Mouse (Mus musculus) neural tube, embryonic 12.5 days (tissue): ENCODE results near the gene Nop58. TPM values are rescaled to one million over a fixed set of nuclear protein-coding genes. Genes with fewer than 3 reads are reported as not detected.
"Not testable (repeated sequence)": the region's sequence is repeated elsewhere in the genome, so short reads cannot be mapped to it uniquely, and the experiment has no call there.

Experiments
- ATAC-seq: fragments of 200-750 bp; cut with Nextera tagmentation; 2 replicates; pipeline ENCODE4 v1.8.0; 2017; ENCODE audit warnings: low read depth, mild to moderate bottlenecking, moderate TSS enrichment, moderate library complexity; ENCODE audit not compliant: low FRiP score
- H3K27ac ChIP-seq: fragments of 300-500 bp; sonication (generic); 2 replicates; pipeline ENCODE4 v1.5.1; 2016
- H3K27me3 ChIP-seq: fragments of 300-500 bp; sonication (generic); replicated peaks from 2 replicates; pipeline ENCODE4 v1.6.1; 2016; ENCODE audit warnings: mild to moderate bottlenecking
- H3K36me3 ChIP-seq: fragments of 300-500 bp; sonication (generic); 2 replicates; pipeline ENCODE4 v1.6.1; 2016; ENCODE audit warnings: mild to moderate bottlenecking
- H3K4me1 ChIP-seq: fragments of 300-500 bp; sonication (generic); 2 replicates; pipeline ENCODE4 v1.6.1; 2016
- H3K4me2 ChIP-seq: fragments of 300-500 bp; sonication (generic); replicated peaks from 2 replicates; pipeline ENCODE4 v1.6.1; 2016; ENCODE audit warnings: mild to moderate bottlenecking
- H3K4me3 ChIP-seq: fragments of 300-500 bp; sonication (generic); 2 replicates; pipeline ENCODE4 v1.5.1; 2016
- H3K9ac ChIP-seq: fragments of 300-500 bp; sonication (generic); 2 replicates; pipeline ENCODE4 v1.6.1; 2016; ENCODE audit warnings: mild to moderate bottlenecking
- H3K9me3 ChIP-seq: fragments of 300-500 bp; sonication (generic); 2 replicates; pipeline ENCODE4 v1.6.1; 2016; ENCODE audit warnings: mild to moderate bottlenecking
- WGBS: fragments of 180-500 bp; shearing (Covaris S2); methylation state at CpG from one replicate; pipeline ENCODE4 v1.1.7; 2016; 5-methylcytosine and 5-hydroxymethylcytosine counted together
- polyA plus RNA-seq: library from polyadenylated mRNA; unstranded; fragments of >200 nt; fragmentation: Nextera tagmentation; extraction: Ambion mirVana; gene quantifications from 2 replicates; pipeline ENCODE4 v1.2.1, GENCODE M21; 2016

Gene Nop58
- polyA plus RNA-seq, 1 experiment from 2014 or later, result 211 TPM

- no peak for ATAC-seq
- Histone ChIP-seq H3K27ac (no peak overlapping the region), H3K4me2 (no peak overlapping the region), H3K9me3 (no peaks in the 10 kb centered on the region), H3K27me3 (no peaks in the 10 kb centered on the region), H3K4me3 (no peak overlapping the region), H3K9ac (no peak overlapping the region), H3K36me3 (no peaks in the 10 kb centered on the region), H3K4me1 (no peaks in the 10 kb centered on the region)
- WGBS, result 76% methylated on average over 4 of the region's 4 CpGs
Observed at GRCm38 (mm10) chr1:59730737-59731136, 46.0 kb downstream of the Nop58 start.

GRCm38 (mm10) chr1:59734076-59734475 lies 49.3 kb downstream of the Nop58 start:
- Histone ChIP-seq H3K4me1 (no peaks in the 10 kb centered on the region), H3K9ac (no peak overlapping the region), H3K36me3 (no peaks in the 10 kb centered on the region), H3K27me3 (no peaks in the 10 kb centered on the region), H3K4me3 (no peak overlapping the region), H3K9me3 (no peaks in the 10 kb centered on the region), H3K4me2 (no peak overlapping the region), H3K27ac (no peak overlapping the region)
- no peak for ATAC-seq
- 78% methylated on average over 6 of the region's 6 CpGs for WGBS

GRCm38 (mm10) chr1:59738768-59739414 lies 54.1 kb downstream of the Nop58 start:
- Histone ChIP-seq H3K4me3 (no peak overlapping the region), H3K9me3 (no peaks in the 10 kb centered on the region), H3K27ac (no peak overlapping the region), H3K4me2 (no peak overlapping the region), H3K4me1 (no peaks in the 10 kb centered on the region), H3K27me3 (no peaks in the 10 kb centered on the region), H3K36me3 (no peaks in the 10 kb centered on the region), H3K9ac (no peak overlapping the region)
- WGBS, result 84% methylated on average over 6 of the region's 6 CpGs
- no peak for ATAC-seq

- no peak for ATAC-seq
- Histone ChIP-seq H3K36me3 (no peaks in the 10 kb centered on the region), H3K4me2 (no peak overlapping the region), H3K4me3 (no peak overlapping the region), H3K27ac (no peak overlapping the region), H3K4me1 (no peaks in the 10 kb centered on the region), H3K27me3 (no peaks in the 10 kb centered on the region), H3K9ac (no peak overlapping the region), H3K9me3 (no peaks in the 10 kb centered on the region)
- 79% methylated on average over 17 of the region's 17 CpGs for WGBS
Observed at GRCm38 (mm10) chr1:59739577-59740354, 55.0 kb downstream of the Nop58 start.

GRCm38 (mm10) chr1:59749047-59749446 lies 64.3 kb downstream of the Nop58 start:
- no peak for ATAC-seq
- no peak overlapping the region for H3K9ac ChIP-seq
- H3K36me3 ChIP-seq, result no peaks in the 10 kb centered on the region
- no peak overlapping the region for H3K4me2 ChIP-seq
- H3K27ac ChIP-seq, result no peak overlapping the region
- 73% methylated on average over 2 of the region's 2 CpGs for WGBS
- H3K9me3 ChIP-seq, result no peaks in the 10 kb centered on the region
- H3K27me3 ChIP-seq, result no peaks in the 10 kb centered on the region
- H3K4me3 ChIP-seq, result no peak overlapping the region
- no peaks in the 10 kb centered on the region for H3K4me1 ChIP-seq

GRCm38 (mm10) chr1:59749724-59750123 lies 65.0 kb downstream of the Nop58 start:
- H3K36me3 ChIP-seq, ATAC-seq, H3K27ac ChIP-seq, H3K4me1 ChIP-seq, H3K4me3 ChIP-seq, H3K9ac ChIP-seq, H3K27me3 ChIP-seq, H3K9me3 ChIP-seq, H3K4me2 ChIP-seq: not testable (repeated sequence)
- WGBS, result 73% methylated on average over 5 of the region's 5 CpGs

- ATAC-seq, result no peak
- Histone ChIP-seq H3K27ac (no peak overlapping the region), H3K27me3 (no peaks in the 10 kb centered on the region), H3K9me3 (no peaks in the 10 kb centered on the region), H3K4me2 (no peak overlapping the region), H3K9ac (no peak overlapping the region), H3K36me3 (no peaks in the 10 kb centered on the region), H3K4me1 (no peaks in the 10 kb centered on the region), H3K4me3 (no peak overlapping the region)
- 37% methylated on average over 1 of the region's 1 CpGs for WGBS
Observed at GRCm38 (mm10) chr1:59755298-59755697, 70.5 kb downstream of the Nop58 start.

- Histone ChIP-seq H3K27me3 (no peaks in the 10 kb centered on the region), H3K9ac (no peak overlapping the region), H3K4me1 (no peaks in the 10 kb centered on the region), H3K27ac (no peak overlapping the region), H3K4me3 (no peak overlapping the region), H3K36me3 (no peaks in the 10 kb centered on the region), H3K4me2 (no peak overlapping the region), H3K9me3 (no peaks in the 10 kb centered on the region)
- 94% methylated on average over 1 of the region's 1 CpGs for WGBS
- no peak for ATAC-seq
Observed at GRCm38 (mm10) chr1:59758325-59758724, 73.6 kb downstream of the Nop58 start.

GRCm38 (mm10) chr1:59762208-59762607 lies 77.4 kb downstream of the Nop58 start:
- H3K27me3 ChIP-seq, result no peaks in the 10 kb centered on the region
- peak overlapping the region; percentile 99 for H3K27ac ChIP-seq
- H3K9me3 ChIP-seq, result no peaks in the 10 kb centered on the region
- H3K4me2 ChIP-seq, result peak overlapping the region; percentile 76
- H3K9ac ChIP-seq, result peak overlapping the region; percentile 94
- H3K4me3 ChIP-seq, result peak overlapping the region; percentile 90
- 3% methylated on average over 10 of the region's 10 CpGs for WGBS
- H3K4me1 ChIP-seq, result peaks cover 10% of the 10 kb centered on the region
- ATAC-seq, result no peak
- H3K36me3 ChIP-seq, result no peaks in the 10 kb centered on the region

GRCm38 (mm10) chr1:59762651-59763163 lies 77.9 kb downstream of the Nop58 start:
- ATAC-seq, result peak; percentile 68
- peak overlapping the region; percentile 99 for H3K27ac ChIP-seq
- under 1% methylated on average over 44 of the region's 44 CpGs for WGBS

GRCm38 (mm10) chr1:59763164-59763768 lies 78.5 kb downstream of the Nop58 start, which contains the start of gene Bmpr2:
TSS of gene Bmpr2 (plus strand) at chr1:59763400.
- Histone ChIP-seq H3K9me3 (no peaks in the 10 kb centered on the region), H3K4me3 (peak within 1 kb of the TSS; percentile 90), H3K36me3 (no peaks in the 10 kb centered on the region), H3K27ac (peak within 1 kb of the TSS; percentile 99), H3K4me1 (peaks cover 10% of the 10 kb centered on the region), H3K9ac (peak within 1 kb of the TSS; percentile 94), H3K4me2 (peak within 1 kb of the TSS; percentile 76), H3K27me3 (no peaks in the 10 kb centered on the region)
- under 1% methylated on average over 73 of the region's 75 CpGs for WGBS
- peak; percentile 94 for ATAC-seq

More at GRCm38 (mm10) chr1:59762651-59763163, 77.9 kb downstream of the Nop58 start:
- H3K36me3 ChIP-seq, result no peaks in the 10 kb centered on the region
- H3K9ac ChIP-seq, result peak overlapping the region; percentile 94
- H3K4me3 ChIP-seq, result peak overlapping the region; percentile 90
- H3K4me2 ChIP-seq, result peak overlapping the region; percentile 76
- peaks cover 10% of the 10 kb centered on the region for H3K4me1 ChIP-seq
- H3K9me3 ChIP-seq, result no peaks in the 10 kb centered on the region
- H3K27me3 ChIP-seq, result no peaks in the 10 kb centered on the region

GRCm38 (mm10) chr1:59763781-59764251 lies 79.0 kb downstream of the Nop58 start:
- H3K27ac ChIP-seq, result peak overlapping the region; percentile 99
- ATAC-seq, result peak; percentile 72
- under 1% methylated on average over 55 of the region's 55 CpGs for WGBS

More at GRCm38 (mm10) chr1:59763781-59764251, 79.0 kb downstream of the Nop58 start:
- Histone ChIP-seq H3K9me3 (no peaks in the 10 kb centered on the region), H3K4me2 (peak overlapping the region; percentile 76), H3K4me1 (peaks cover 10% of the 10 kb centered on the region), H3K4me3 (peak overlapping the region; percentile 90), H3K27me3 (no peaks in the 10 kb centered on the region), H3K9ac (peak overlapping the region; percentile 94), H3K36me3 (no peaks in the 10 kb centered on the region)
